In genomic region chr7:4835631-4836327, GRCm38 (mm10) we compare ENCODE assay signal across 8 mouse cellular contexts. TPM values are rescaled to one million over a fixed set of nuclear protein-coding genes. Genes with fewer than 3 reads are reported as not detected.
DNase-seq lines count a peak whose midpoint lies in the region; ATAC-seq and TF ChIP-seq lines count a peak whose summit lies in the region.

No protein-coding gene starts in this region.

- no peaks in the 10 kb centered on the region for H3K36me3 ChIP-seq in liver, adult 2 months (ENCODE audit: control insufficient read depth, insufficient read depth, low read length)
- no peaks in the 10 kb centered on the region for H3K36me3 ChIP-seq in liver, embryonic 13.5 days
- H3K36me3 ChIP-seq in neural tube, embryonic 15.5 days, result peaks cover 12% of the 10 kb centered on the region

- no peaks in the 10 kb centered on the region for H3K79me2 ChIP-seq in liver, adult 2 months (ENCODE audit: control insufficient read depth, insufficient read depth, low read length)

- WGBS in liver, adult 2 months, result 7% methylated on average over 34 of the region's 34 CpGs
- 5% methylated on average over 33 of the region's 34 CpGs for WGBS in liver, embryonic 13.5 days (ENCODE audit: insufficient replicate concordance)
- WGBS in neural tube, embryonic 15.5 days, result 5% methylated on average over 34 of the region's 34 CpGs

- peak overlapping the region; percentile 53 for H3K4me2 ChIP-seq in liver, embryonic 13.5 days
- peak overlapping the region; percentile 89 for H3K4me2 ChIP-seq in neural tube, embryonic 15.5 days

- TF ChIP-seq CTCF in liver, adult 2 months (IDR thresholded peaks at IDR 0.05; ENCODE audit: low read depth, low read length), result no peak

- peaks cover 5% of the 10 kb centered on the region; the same call in 1 of the 2 replicates for H3K27me3 ChIP-seq in liver, adult 2 months (ENCODE audit: control insufficient read depth, insufficient read depth, low read length)
- peaks cover 88% of the 10 kb centered on the region for H3K27me3 ChIP-seq in liver, embryonic 13.5 days
- peaks cover 15% of the 10 kb centered on the region for H3K27me3 ChIP-seq in neural tube, embryonic 15.5 days (replicated peaks)

- H3K4me3 ChIP-seq in liver, adult 2 months (ENCODE audit: insufficient read depth, low read depth, low read length), result peak overlapping the region; percentile 55; the same call in 1 of the 2 replicates
- H3K4me3 ChIP-seq in liver, embryonic 13.5 days (replicated peaks), result peak overlapping the region; percentile 36
- peak overlapping the region; percentile 52 for H3K4me3 ChIP-seq in neural tube, embryonic 15.5 days (replicated peaks)

- no peak overlapping the region for H3K27ac ChIP-seq in liver, adult 2 months (replicated peaks; ENCODE audit: insufficient read depth, low read depth, low read length)
- H3K27ac ChIP-seq in liver, embryonic 13.5 days, result no peak overlapping the region
- H3K27ac ChIP-seq in neural tube, embryonic 15.5 days (replicated peaks), result peak overlapping the region; percentile 87

- H3K9ac ChIP-seq in liver, adult 2 months (ENCODE audit: low read depth, low read length), result peak overlapping the region; percentile 72
- H3K9ac ChIP-seq in liver, embryonic 13.5 days, result no peak overlapping the region
- peak overlapping the region; percentile 71 for H3K9ac ChIP-seq in neural tube, embryonic 15.5 days (replicated peaks)

- no peaks in the 10 kb centered on the region for H3K9me3 ChIP-seq in liver, embryonic 13.5 days (replicated peaks)
- no peaks in the 10 kb centered on the region for H3K9me3 ChIP-seq in neural tube, embryonic 15.5 days (replicated peaks)

- peak; percentile 43 for ATAC-seq in granulocyte monocyte progenitor cell, adult 5-6 weeks (replicated peaks; ENCODE audit: poor library complexity, severe bottlenecking)
- no peak for ATAC-seq in liver, embryonic 13.5 days (ENCODE audit: low read depth)
- ATAC-seq in neural tube, embryonic 15.5 days (ENCODE audit: low FRiP score), result peak; percentile 63

- no peak for DNase-seq in liver, adult 2 months (ENCODE audit: extremely low read depth, low read depth, low spot score)
- no peak for DNase-seq in liver
- DNase-seq in liver, embryonic 13.5 days, result no peak
- no peak for DNase-seq in Muller cell, postnatal 12 days (ENCODE audit: inconsistent ontology term)
- DNase-seq in adipocyte (ENCODE audit: low spot score), result no peak
- DNase-seq in gastrocnemius, postnatal 4 days (ENCODE audit: low spot score in 2 of 2), result no peak

- no peak for TF ChIP-seq POLR2A in liver, adult 2 months (IDR thresholded peaks at IDR 0.05; ENCODE audit: extremely low read depth, insufficient read depth, low read length)

- H3K4me1 ChIP-seq in liver, adult 2 months (ENCODE audit: control insufficient read depth, insufficient read depth, low read length), result peaks cover 2% of the 10 kb centered on the region; the same call in 1 of the 2 replicates
- peaks cover 6% of the 10 kb centered on the region for H3K4me1 ChIP-seq in liver, embryonic 13.5 days (replicated peaks)
- peaks cover 17% of the 10 kb centered on the region for H3K4me1 ChIP-seq in neural tube, embryonic 15.5 days

RNA-seq across cellular contexts. Expression of gene Shisa7, which starts 8.7 kb away (rescaled TPM):
- under 0.01 TPM in 1 of 2 replicates, not detected in the other for total RNA-seq in liver, adult 2 months (2014; rRNA removed)
- 0.02 and 0.12 TPM in 2 replicates for polyA plus RNA-seq in liver, adult 2 months (2012; rRNA removed)
- not detected in 2 replicates for total RNA-seq in granulocyte monocyte progenitor cell, adult 5-6 weeks (2014; fragmentation: Nextera tagmentation)
- total RNA-seq in granulocyte monocyte progenitor cell, adult 5-6 weeks (2017), result not detected in 2 replicates
- polyA plus RNA-seq in liver, embryonic 13.5 days (2015; fragmentation: Nextera tagmentation; extraction: Ambion mirVana), result not detected in 2 replicates
- polyA plus RNA-seq in neural tube, embryonic 15.5 days (2015; fragmentation: Nextera tagmentation; extraction: Ambion mirVana), result 10.6 and 11.3 TPM in 2 replicates
- total RNA-seq in gastrocnemius, postnatal 4 days (2021), result under 1 TPM in 1 of 2 experiments, not detected in 1; 0.05 TPM

RNA-seq across cellular contexts. Expression of gene Ube2s, which starts 23.4 kb away (rescaled TPM):
- 22.4 and 24.2 TPM in 2 replicates for total RNA-seq in liver, adult 2 months (2014; rRNA removed)
- polyA plus RNA-seq in liver, adult 2 months (2012; rRNA removed), result 45.9 and 74.3 TPM in 2 replicates
- total RNA-seq in granulocyte monocyte progenitor cell, adult 5-6 weeks (2014; fragmentation: Nextera tagmentation), result 236 and 240 TPM in 2 replicates
- total RNA-seq in granulocyte monocyte progenitor cell, adult 5-6 weeks (2017), result 230 and 245 TPM in 2 replicates
- polyA plus RNA-seq in liver, embryonic 13.5 days (2015; fragmentation: Nextera tagmentation; extraction: Ambion mirVana), result 282 and 292 TPM in 2 replicates
- 252 and 275 TPM in 2 replicates for polyA plus RNA-seq in neural tube, embryonic 15.5 days (2015; fragmentation: Nextera tagmentation; extraction: Ambion mirVana)
- total RNA-seq in gastrocnemius, postnatal 4 days (2021), result 100 to 1,000 TPM; 122 to 140 TPM

RNA-seq across cellular contexts. Expression of gene Isoc2b, which starts 34.3 kb away (rescaled TPM):
- total RNA-seq in liver, adult 2 months (2014; rRNA removed), result 23.6 and 40.2 TPM in 2 replicates
- polyA plus RNA-seq in liver, adult 2 months (2012; rRNA removed), result 24.0 and 34.6 TPM in 2 replicates
- 11.8 and 13.2 TPM in 2 replicates for total RNA-seq in granulocyte monocyte progenitor cell, adult 5-6 weeks (2014; fragmentation: Nextera tagmentation)
- total RNA-seq in granulocyte monocyte progenitor cell, adult 5-6 weeks (2017), result 43.0 and 72.6 TPM in 2 replicates
- polyA plus RNA-seq in liver, embryonic 13.5 days (2015; fragmentation: Nextera tagmentation; extraction: Ambion mirVana), result 3.1 and 3.8 TPM in 2 replicates
- polyA plus RNA-seq in neural tube, embryonic 15.5 days (2015; fragmentation: Nextera tagmentation; extraction: Ambion mirVana), result 3.7 and 5.9 TPM in 2 replicates
- 1 to 10 TPM; 2.3 to 2.5 TPM for total RNA-seq in gastrocnemius, postnatal 4 days (2021)

RNA-seq across cellular contexts. Expression of gene Isoc2a, which starts 41.2 kb away (rescaled TPM):
- 54.3 and 63.5 TPM in 2 replicates for total RNA-seq in liver, adult 2 months (2014; rRNA removed)
- polyA plus RNA-seq in liver, adult 2 months (2012; rRNA removed), result 103 and 110 TPM in 2 replicates
- 5.3 and 7.9 TPM in 2 replicates for total RNA-seq in granulocyte monocyte progenitor cell, adult 5-6 weeks (2014; fragmentation: Nextera tagmentation)
- total RNA-seq in granulocyte monocyte progenitor cell, adult 5-6 weeks (2017), result 7.9 and 10.7 TPM in 2 replicates
- polyA plus RNA-seq in liver, embryonic 13.5 days (2015; fragmentation: Nextera tagmentation; extraction: Ambion mirVana), result 0.45 and 0.52 TPM in 2 replicates
- polyA plus RNA-seq in neural tube, embryonic 15.5 days (2015; fragmentation: Nextera tagmentation; extraction: Ambion mirVana), result 0.51 and 0.79 TPM in 2 replicates
- 10 to 100 TPM; 10.7 to 11.7 TPM for total RNA-seq in gastrocnemius, postnatal 4 days (2021)

RNA-seq across cellular contexts. Expression of gene Rpl28, which starts 43.1 kb away (rescaled TPM):
- total RNA-seq in liver, adult 2 months (2014; rRNA removed), result 58.4 and 69.2 TPM in 2 replicates
- 211 and 226 TPM in 2 replicates for polyA plus RNA-seq in liver, adult 2 months (2012; rRNA removed)
- 1,827 and 2,944 TPM in 2 replicates for total RNA-seq in granulocyte monocyte progenitor cell, adult 5-6 weeks (2014; fragmentation: Nextera tagmentation)
- 828 and 1,139 TPM in 2 replicates for total RNA-seq in granulocyte monocyte progenitor cell, adult 5-6 weeks (2017)
- 242 and 279 TPM in 2 replicates for polyA plus RNA-seq in liver, embryonic 13.5 days (2015; fragmentation: Nextera tagmentation; extraction: Ambion mirVana)
- polyA plus RNA-seq in neural tube, embryonic 15.5 days (2015; fragmentation: Nextera tagmentation; extraction: Ambion mirVana), result 224 and 255 TPM in 2 replicates
- total RNA-seq in gastrocnemius, postnatal 4 days (2021), result 1,000 to 10,000 TPM; 1,080 to 1,143 TPM
